15 mouse cellular contexts compared by ENCODE assay signal in the genomic region with DNA sequence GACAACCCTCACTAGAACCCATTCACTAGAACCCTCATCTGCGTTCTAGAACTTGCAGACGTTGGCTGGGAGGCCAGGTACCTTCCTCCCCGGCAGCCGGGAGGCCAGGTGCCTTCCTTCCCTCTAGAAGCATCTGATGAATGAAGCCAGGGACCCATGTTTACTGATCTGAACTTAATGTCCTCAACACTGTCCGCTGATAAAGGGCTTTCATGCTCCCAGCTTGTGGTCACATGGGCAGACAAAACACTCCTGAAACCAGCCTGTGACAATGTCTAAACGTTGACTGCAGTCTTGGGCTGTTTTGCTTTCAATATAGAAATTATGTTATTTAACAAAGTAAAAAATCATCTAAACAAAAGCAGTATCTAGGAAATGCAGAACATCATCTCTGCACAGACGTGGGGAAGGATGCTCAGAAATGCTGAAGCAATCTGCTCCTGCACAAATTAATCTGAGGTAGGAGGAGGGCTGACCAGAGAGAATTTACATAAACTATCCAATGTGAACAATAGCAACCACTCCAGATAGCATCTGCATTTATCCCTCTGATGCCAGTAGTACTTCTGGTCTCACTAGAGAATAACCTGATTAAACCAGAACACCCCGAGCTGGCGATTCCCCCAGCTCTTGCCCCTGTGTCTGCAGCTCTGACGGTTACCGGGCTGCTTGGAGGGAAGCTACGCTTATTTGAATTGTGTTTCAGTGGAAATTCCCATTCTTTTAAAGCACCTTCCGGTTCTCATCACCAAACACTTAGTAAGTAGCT. TPM values are rescaled to one million over a fixed set of nuclear protein-coding genes. Genes with fewer than 3 reads are reported as not detected.
DNase-seq lines count a peak whose midpoint lies in the region; ATAC-seq lines count a peak whose summit lies in the region.
"Had no signal": no experiment of that assay in that cellular context is flagged by ENCODE, and none has a peak within 500 bp of the region (broad histone marks: within the 10 kb centered on the region; RNA-seq: fewer than 3 reads in every experiment).

No protein-coding gene starts in this region.

- no peak overlapping the region for H3K4me3 ChIP-seq in kidney, embryonic 15.5 days (replicated peaks)
- no peak overlapping the region for H3K4me3 ChIP-seq in kidney, embryonic 14.5 days (ENCODE audit: low read length)
- no peak overlapping the region for H3K4me3 ChIP-seq in midbrain, embryonic 13.5 days (replicated peaks)
- no peak overlapping the region for H3K4me3 ChIP-seq in midbrain, embryonic 11.5 days (ENCODE audit: low read depth, low read length)
- H3K4me3 ChIP-seq: embryonic facial prominence, embryonic 13.5 days; limb, embryonic 13.5 days had no signal

- H3K27ac ChIP-seq in kidney, embryonic 15.5 days = no peak overlapping the region
- H3K27ac ChIP-seq in kidney, embryonic 14.5 days (ENCODE audit: low read depth, low read length) = no peak overlapping the region
- H3K27ac ChIP-seq in midbrain, embryonic 13.5 days = no peak overlapping the region
- no peak overlapping the region for H3K27ac ChIP-seq in midbrain, embryonic 11.5 days (ENCODE audit: low read depth, low read length)
- H3K27ac ChIP-seq: embryonic facial prominence, embryonic 13.5 days; limb, embryonic 13.5 days had no signal

- H3K27me3 ChIP-seq in kidney, embryonic 15.5 days = no peaks in the 10 kb centered on the region
- H3K27me3 ChIP-seq in kidney, embryonic 14.5 days (ENCODE audit: control insufficient read depth, insufficient read depth, low read length) = no peaks in the 10 kb centered on the region
- H3K27me3 ChIP-seq in midbrain, embryonic 13.5 days = no peaks in the 10 kb centered on the region
- no peaks in the 10 kb centered on the region for H3K27me3 ChIP-seq in midbrain, embryonic 11.5 days (ENCODE audit: control insufficient read depth, insufficient read depth, low read length)
- H3K27me3 ChIP-seq: embryonic facial prominence, embryonic 13.5 days; limb, embryonic 13.5 days had no signal

- no peak for ATAC-seq in kidney, embryonic 15.5 days (replicated peaks; ENCODE audit: low FRiP score)
- no peak for ATAC-seq in kidney, embryonic 14.5 days (ENCODE audit: low FRiP score, low TSS enrichment)
- no peak for ATAC-seq in midbrain, embryonic 13.5 days
- ATAC-seq in midbrain, embryonic 11.5 days (ENCODE audit: low FRiP score) = no peak

- peaks cover 29% of the 10 kb centered on the region for H3K36me3 ChIP-seq in kidney, embryonic 15.5 days
- peaks cover 9% of the 10 kb centered on the region; the same call in 1 of the 2 replicates for H3K36me3 ChIP-seq in kidney, embryonic 14.5 days (ENCODE audit: control insufficient read depth, insufficient read depth, low read length)
- 0 out of 2 replicates have a peak, but pooled peaks cover 3% of the 10 kb centered on the region for H3K36me3 ChIP-seq in midbrain, embryonic 13.5 days
- H3K36me3 ChIP-seq in midbrain, embryonic 11.5 days (ENCODE audit: control insufficient read depth, insufficient read depth, low read length) = no peaks in the 10 kb centered on the region

- H3K4me1 ChIP-seq in kidney, embryonic 15.5 days = peaks cover 93% of the 10 kb centered on the region
- peaks cover 45% of the 10 kb centered on the region for H3K4me1 ChIP-seq in kidney, embryonic 14.5 days (ENCODE audit: control insufficient read depth, insufficient read depth, low read length)
- H3K4me1 ChIP-seq in midbrain, embryonic 13.5 days (replicated peaks) = peaks cover 71% of the 10 kb centered on the region
- H3K4me1 ChIP-seq in midbrain, embryonic 11.5 days (ENCODE audit: control insufficient read depth, insufficient read depth, low read length) = peaks cover 36% of the 10 kb centered on the region

- H3K9ac ChIP-seq in kidney, embryonic 15.5 days = no peak overlapping the region
- no peak overlapping the region for H3K9ac ChIP-seq in kidney, embryonic 14.5 days (ENCODE audit: low read depth, low read length)
- H3K9ac ChIP-seq in midbrain, embryonic 13.5 days (replicated peaks) = peak overlapping the region; percentile 21; the same call in 1 of the 2 replicates
- no peak overlapping the region for H3K9ac ChIP-seq in midbrain, embryonic 11.5 days (ENCODE audit: low read length)
- H3K9ac ChIP-seq: embryonic facial prominence, embryonic 13.5 days; limb, embryonic 13.5 days had no signal

- H3K9me3 ChIP-seq in kidney, embryonic 15.5 days (replicated peaks) = no peaks in the 10 kb centered on the region
- H3K9me3 ChIP-seq in kidney, embryonic 14.5 days (ENCODE audit: control insufficient read depth, low read length) = no peaks in the 10 kb centered on the region
- no peaks in the 10 kb centered on the region for H3K9me3 ChIP-seq in midbrain, embryonic 13.5 days
- no peaks in the 10 kb centered on the region for H3K9me3 ChIP-seq in midbrain, embryonic 11.5 days (ENCODE audit: control insufficient read depth, low read length)
- H3K9me3 ChIP-seq: embryonic facial prominence, embryonic 13.5 days; limb, embryonic 13.5 days had no signal

- H3K4me2 ChIP-seq in kidney, embryonic 15.5 days = peak overlapping the region; percentile 88
- no peak overlapping the region for H3K4me2 ChIP-seq in kidney, embryonic 14.5 days (replicated peaks; ENCODE audit: low read depth, low read length)
- peak overlapping the region; percentile 3; the same call in 1 of the 2 replicates for H3K4me2 ChIP-seq in midbrain, embryonic 13.5 days (replicated peaks)
- H3K4me2 ChIP-seq in midbrain, embryonic 11.5 days = no peak overlapping the region
- H3K4me2 ChIP-seq: embryonic facial prominence, embryonic 13.5 days; limb, embryonic 13.5 days had no signal

- WGBS in kidney, embryonic 15.5 days = 78% methylated on average over 13 of the region's 13 CpGs
- 84% methylated on average over 13 of the region's 13 CpGs for WGBS in kidney, embryonic 14.5 days
- 48% methylated on average over 13 of the region's 13 CpGs for WGBS in midbrain, embryonic 13.5 days
- 71% methylated on average over 13 of the region's 13 CpGs for WGBS in midbrain, embryonic 11.5 days

- peak; percentile 92 for DNase-seq in heart, adult 11 months
- no peak for DNase-seq in heart, adult 9 months (ENCODE audit: low spot score in 2 of 2)
- no peak for DNase-seq in midbrain, embryonic 11.5 days (ENCODE audit: low spot score, missing footprints)
- peak; percentile 61 for DNase-seq in MN1 (ENCODE audit: low spot score)
- no peak for DNase-seq in urinary bladder, adult 18-20 months (ENCODE audit: low spot score in 2 of 2)
- DNase-seq: adrenal gland, postnatal 36 days; layer of hippocampus, postnatal 36 days; thymus, adult 2 months had no signal

RNA-seq across cellular contexts. Expression of gene Snx18, which starts 7.4 kb away (rescaled TPM):
- 31.3 and 32.0 TPM in 2 replicates for polyA plus RNA-seq in kidney, embryonic 15.5 days (2015; fragmentation: Nextera tagmentation; extraction: Ambion mirVana)
- polyA plus RNA-seq in kidney, embryonic 14.5 days (2014; fragmentation: Nextera tagmentation; extraction: Ambion mirVana) = 39.4 and 51.2 TPM in 2 replicates
- 8.0 and 8.6 TPM in 2 replicates for polyA plus RNA-seq in midbrain, embryonic 13.5 days (2015; fragmentation: Nextera tagmentation; extraction: Ambion mirVana)
- 18.1 and 20.1 TPM in 2 replicates for polyA plus RNA-seq in midbrain, embryonic 11.5 days (2014; fragmentation: Nextera tagmentation; extraction: Ambion mirVana)

RNA-seq across cellular contexts. Expression of gene Hspb3, which starts 52.6 kb away (rescaled TPM):
- polyA plus RNA-seq in kidney, embryonic 15.5 days (2015; fragmentation: Nextera tagmentation; extraction: Ambion mirVana) = 0.90 and 1.7 TPM in 2 replicates
- not detected in 2 replicates for polyA plus RNA-seq in kidney, embryonic 14.5 days (2014; fragmentation: Nextera tagmentation; extraction: Ambion mirVana)
- 0.28 TPM in 1 of 2 replicates, not detected in the other for polyA plus RNA-seq in midbrain, embryonic 13.5 days (2015; fragmentation: Nextera tagmentation; extraction: Ambion mirVana)
- polyA plus RNA-seq in midbrain, embryonic 11.5 days (2014; fragmentation: Nextera tagmentation; extraction: Ambion mirVana) = not detected in 2 replicates
- polyA plus RNA-seq: forebrain, embryonic 11.5 days; small intestine, adult 2 months had no signal

Comparison
In these comparisons a context has a peak if more than half of its experiments do, and no peak if none do; other contexts are left out.
1. DNase-seq: peak in heart, adult 11 months (single experiment) and MN1 (single experiment); none in heart, adult 9 months (0 of 2), midbrain, embryonic 11.5 days (single experiment) and urinary bladder, adult 18-20 months (0 of 2).
2. H3K4me2 ChIP-seq: peak in kidney, embryonic 15.5 days (single experiment) and midbrain, embryonic 13.5 days (single experiment); none in kidney, embryonic 14.5 days (single experiment) and midbrain, embryonic 11.5 days (single experiment).